Mouse (Mus musculus) naive thymus-derived CD4-positive, alpha-beta T cell, adult 2 months (primary cell): ENCODE results near the gene Cbx5.

Experiments used
- DNase-seq: peaks from one replicate; pipeline ENCODE4 v3.0.0-alpha.2; 2011; ENCODE audit warnings: low read depth

Gene Cbx5

DNA sequence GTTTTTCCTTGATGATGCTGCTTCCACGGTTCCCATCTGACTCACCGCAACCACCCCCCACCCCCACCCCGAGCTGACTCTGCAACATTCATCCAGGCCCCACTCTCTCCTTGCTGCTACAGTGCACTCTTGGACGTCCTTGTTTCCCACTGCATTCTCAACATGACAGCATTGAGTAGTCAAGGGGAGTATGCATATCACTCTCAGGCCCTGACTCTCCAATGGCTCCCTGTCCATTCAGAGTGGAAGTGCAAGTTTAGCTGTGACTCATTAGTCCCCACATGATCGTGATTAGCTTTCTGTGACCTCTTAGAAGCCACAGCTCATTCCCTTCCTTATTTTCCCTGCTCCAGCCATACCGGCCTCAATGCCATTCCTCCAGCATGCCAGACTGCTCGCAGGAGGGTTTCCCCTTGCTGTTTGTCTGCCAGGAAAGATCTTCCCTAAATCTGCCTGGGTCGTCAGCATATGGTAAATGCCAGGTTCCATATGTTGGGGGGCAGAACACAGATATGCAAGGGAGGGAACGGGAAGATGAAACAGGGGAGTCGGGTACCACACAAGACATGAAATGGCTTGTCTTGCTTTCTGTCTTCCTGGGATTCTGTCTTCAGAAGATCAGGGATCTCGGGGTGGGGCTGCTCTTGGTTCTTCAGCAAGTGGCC is 93.8 kb downstream of the Cbx5 start:
- DNase-seq = no peak

- no peak for DNase-seq
Measured at GRCm38 (mm10) chr15:103144176-103144575, 95.4 kb downstream of the Cbx5 start.
